In genomic region chr7:101097084-101097483, GRCm38 (mm10) we compare ENCODE assay signal across 12 mouse cellular contexts.
"Had no signal": no experiment of that assay in that cellular context is flagged by ENCODE, and none has a peak within 500 bp of the region (broad histone marks: within the 10 kb centered on the region; RNA-seq: fewer than 3 reads in every experiment).

No protein-coding gene starts in this region.

- H3K4me3 ChIP-seq: megakaryocyte, embryonic 14.5 days; midbrain, embryonic 13.5 days; midbrain, embryonic 15.5 days; neural tube, embryonic 12.5 days had no signal

- H3K27ac ChIP-seq: midbrain, embryonic 13.5 days; midbrain, embryonic 15.5 days; neural tube, embryonic 12.5 days had no signal

- ATAC-seq: midbrain, embryonic 13.5 days; midbrain, embryonic 15.5 days had no signal

- H3K36me3 ChIP-seq: midbrain, embryonic 13.5 days; midbrain, embryonic 15.5 days; neural tube, embryonic 12.5 days had no signal

- H3K4me1 ChIP-seq: neural tube, embryonic 12.5 days had no signal

- H3K9me3 ChIP-seq: megakaryocyte, embryonic 14.5 days; midbrain, embryonic 13.5 days; midbrain, embryonic 15.5 days; neural tube, embryonic 12.5 days had no signal

- H3K9ac ChIP-seq: lung, embryonic 14.5 days; midbrain, embryonic 13.5 days; midbrain, embryonic 15.5 days; neural tube, embryonic 12.5 days had no signal

- H3K27me3 ChIP-seq: midbrain, embryonic 13.5 days; midbrain, embryonic 15.5 days; neural tube, embryonic 12.5 days had no signal

- DNase-seq: lung, adult 18-20 months; lung, embryonic 14.5 days; right cerebral cortex, postnatal 14 days; spleen, adult 18-20 months; thymus, adult 18-20 months; thymus, postnatal 14 days; thymus, postnatal 36 days had no signal

- H3K4me2 ChIP-seq: lung, embryonic 14.5 days; midbrain, embryonic 11.5 days; midbrain, embryonic 13.5 days; midbrain, embryonic 15.5 days; neural tube, embryonic 12.5 days had no signal
